In genomic region chr19:3767276-3767780, GRCm38 (mm10) we compare ENCODE assay signal across 8 mouse cellular contexts. TPM values are rescaled to one million over a fixed set of nuclear protein-coding genes. Genes with fewer than 3 reads are reported as not detected.
DNase-seq lines count a peak whose midpoint lies in the region; ATAC-seq lines count a peak whose summit lies in the region.

Gene Kmt5b (plus strand): TSS chr19:3767421.

- under 1% methylated on average over 31 of the region's 39 CpGs for WGBS in hindbrain, embryonic 16.5 days
- under 1% methylated on average over 39 of the region's 39 CpGs for WGBS in midbrain, embryonic 10.5 days

- H3K4me3 ChIP-seq in hindbrain, embryonic 16.5 days (ENCODE audit: low read length) = peak within 1 kb of the TSS; percentile 94
- H3K4me3 ChIP-seq in midbrain, embryonic 10.5 days = peak within 1 kb of the TSS; percentile 88

- peak within 1 kb of the TSS; percentile 100 for H3K27ac ChIP-seq in hindbrain, embryonic 16.5 days (ENCODE audit: low read depth, low read length)
- H3K27ac ChIP-seq in midbrain, embryonic 10.5 days (replicated peaks) = peak within 1 kb of the TSS; percentile 100

- intact Hi-C loops in left cerebral cortex, postnatal 4 days (cut with DNase I) = no loop called here

- peak; percentile 16 for ATAC-seq in common myeloid progenitor, adult 5-6 weeks (replicated peaks; ENCODE audit: low read depth, poor library complexity, severe bottlenecking)
- peak; percentile 59 for ATAC-seq in hindbrain, embryonic 16.5 days

- H3K4me2 ChIP-seq in hindbrain, embryonic 16.5 days (ENCODE audit: low read length) = peak within 1 kb of the TSS; percentile 83

- peak within 1 kb of the TSS; percentile 100 for H3K9ac ChIP-seq in hindbrain, embryonic 16.5 days (ENCODE audit: low read depth, low read length)

- peaks cover 23% of the 10 kb centered on the region for H3K4me1 ChIP-seq in hindbrain, embryonic 16.5 days (ENCODE audit: control insufficient read depth, insufficient read depth, low read depth, low read length)
- peaks cover 25% of the 10 kb centered on the region for H3K4me1 ChIP-seq in midbrain, embryonic 10.5 days

- no peaks in the 10 kb centered on the region for H3K9me3 ChIP-seq in hindbrain, embryonic 16.5 days (ENCODE audit: control insufficient read depth, low read length)
- no peaks in the 10 kb centered on the region for H3K9me3 ChIP-seq in midbrain, embryonic 10.5 days (replicated peaks)

- no peaks in the 10 kb centered on the region for H3K27me3 ChIP-seq in hindbrain, embryonic 16.5 days (replicated peaks; ENCODE audit: control insufficient read depth, insufficient read depth, low read length)
- peaks cover 6% of the 10 kb centered on the region; the same call in 1 of the 2 replicates for H3K27me3 ChIP-seq in midbrain, embryonic 10.5 days (ENCODE audit: low read depth, poor library complexity, severe bottlenecking)

- peak; percentile 45 for DNase-seq in spleen, adult 12 weeks (ENCODE audit: low spot score)
- no peak for DNase-seq in spleen, postnatal 4 days (ENCODE audit: low spot score in 2 of 2)
- DNase-seq in gastrocnemius, adult 8-10 months (ENCODE audit: low spot score in 2 of 2) = peak; percentile 34 to 45
- peak; percentile 57 for DNase-seq in left cerebral cortex, postnatal 4 days
- DNase-seq in midbrain, embryonic 10.5 days (ENCODE audit: low spot score) = no peak
- DNase-seq in spleen, adult 18-20 months = no peak

- H3K36me3 ChIP-seq in hindbrain, embryonic 16.5 days (ENCODE audit: control insufficient read depth, insufficient read depth, low read length) = no peaks in the 10 kb centered on the region
- peaks cover 15% of the 10 kb centered on the region for H3K36me3 ChIP-seq in midbrain, embryonic 10.5 days

RNA-seq across cellular contexts. Expression of gene Kmt5b, which starts in this region (rescaled TPM):
- 36.5 and 51.6 TPM in 2 replicates for total RNA-seq in common myeloid progenitor, adult 5-6 weeks (2017)
- total RNA-seq in gastrocnemius, adult 8-10 months (2022) = 10 to 100 TPM; 15.5 to 21.3 (median 18.6) TPM
- 32.4 and 41.3 TPM in 2 replicates for polyA plus RNA-seq in hindbrain, embryonic 16.5 days (2015; fragmentation: Nextera tagmentation; extraction: Ambion mirVana)
- 10 to 100 TPM; 89.1 to 90.7 TPM for total RNA-seq in left cerebral cortex, postnatal 4 days (2021)
- polyA plus RNA-seq in midbrain, embryonic 10.5 days (2016; fragmentation: Nextera tagmentation; extraction: Ambion mirVana) = 29.7 and 38.3 TPM in 2 replicates

Comparison
In these comparisons a context has a peak if more than half of its experiments do, and no peak if none do; other contexts are left out.
1. DNase-seq: peak in spleen, adult 12 weeks (single experiment), gastrocnemius, adult 8-10 months (2 of 2) and left cerebral cortex, postnatal 4 days (single experiment); none in spleen, postnatal 4 days (0 of 2), midbrain, embryonic 10.5 days (single experiment) and spleen, adult 18-20 months (0 of 2).